16 mouse cellular contexts compared by ENCODE assay signal in the genomic region with DNA sequence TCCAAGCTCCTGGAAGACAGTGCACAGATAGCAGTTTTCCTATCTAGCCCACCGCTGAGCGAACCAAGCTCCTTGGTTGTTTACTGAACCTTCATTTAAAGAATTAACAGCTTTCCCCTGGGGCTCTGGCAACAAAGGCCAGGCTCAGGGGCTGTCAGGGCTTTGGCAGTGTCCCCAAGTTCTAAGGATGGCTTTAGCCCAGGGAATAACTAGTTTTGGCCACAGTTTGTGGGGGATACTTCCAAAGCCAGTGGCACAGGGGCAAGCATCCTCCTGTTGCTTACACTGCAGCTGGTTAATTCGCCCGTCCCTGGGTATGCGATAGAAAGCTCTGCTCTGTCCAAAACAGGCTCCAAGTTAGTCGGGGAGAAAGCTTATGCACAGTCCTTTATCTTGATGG. TPM values are rescaled to one million over a fixed set of nuclear protein-coding genes. Genes with fewer than 3 reads are reported as not detected.
DNase-seq lines count a peak whose midpoint lies in the region; ATAC-seq and TF ChIP-seq lines count a peak whose summit lies in the region.
"Had no signal": no experiment of that assay in that cellular context is flagged by ENCODE, and none has a peak within 500 bp of the region (broad histone marks: within the 10 kb centered on the region; RNA-seq: fewer than 3 reads in every experiment).

No protein-coding gene starts in this region.

- no peak for DNase-seq in lung, postnatal 25 days (ENCODE audit: low spot score)
- DNase-seq in embryonic facial prominence, embryonic 10.5 days (ENCODE audit: low spot score), result peak; percentile 13
- DNase-seq in right cerebral cortex, adult 18-20 months, result no peak
- DNase-seq in thymus, postnatal 0 days (ENCODE audit: low spot score), result no peak
- no peak for DNase-seq in liver, postnatal 0 days
- DNase-seq: adrenal gland, postnatal 25 days; gastrocnemius, adult 2 months; liver; lung, adult 2 months; thymus, postnatal 4 days had no signal

- H3K9ac ChIP-seq in lung, embryonic 15.5 days, result no peak overlapping the region
- H3K9ac ChIP-seq in forebrain, embryonic 13.5 days, result no peak overlapping the region
- no peak overlapping the region for H3K9ac ChIP-seq in midbrain, embryonic 12.5 days (replicated peaks)
- H3K9ac ChIP-seq in liver, postnatal 0 days (replicated peaks), result no peak overlapping the region

- peaks cover 43% of the 10 kb centered on the region for H3K4me1 ChIP-seq in lung, embryonic 15.5 days
- peaks cover 65% of the 10 kb centered on the region for H3K4me1 ChIP-seq in embryonic facial prominence, embryonic 10.5 days
- H3K4me1 ChIP-seq in forebrain, embryonic 13.5 days, result peaks cover 48% of the 10 kb centered on the region
- peaks cover 46% of the 10 kb centered on the region for H3K4me1 ChIP-seq in midbrain, embryonic 12.5 days
- H3K4me1 ChIP-seq in liver, postnatal 0 days (ENCODE audit: insufficient read depth), result peaks cover 19% of the 10 kb centered on the region

- WGBS in lung, embryonic 15.5 days, result 20% methylated on average over 6 of the region's 6 CpGs
- 6% methylated on average over 6 of the region's 6 CpGs for WGBS in embryonic facial prominence, embryonic 10.5 days
- 3% methylated on average over 6 of the region's 6 CpGs for WGBS in forebrain, embryonic 13.5 days
- 9% methylated on average over 6 of the region's 6 CpGs for WGBS in midbrain, embryonic 12.5 days
- WGBS in liver, postnatal 0 days (ENCODE audit: insufficient replicate concordance), result 40% methylated on average over 6 of the region's 6 CpGs

- TF ChIP-seq CTCF in liver, postnatal 0 days (IDR thresholded peaks at IDR 0.05; ENCODE audit: low read depth), result no peak

- H3K27me3 ChIP-seq in lung, embryonic 15.5 days, result no peaks in the 10 kb centered on the region
- peaks cover 59% of the 10 kb centered on the region for H3K27me3 ChIP-seq in embryonic facial prominence, embryonic 10.5 days (replicated peaks; ENCODE audit: low read depth, poor library complexity, severe bottlenecking)
- H3K27me3 ChIP-seq in forebrain, embryonic 13.5 days, result peaks cover 7% of the 10 kb centered on the region; the same call in 1 of the 2 replicates
- no peaks in the 10 kb centered on the region for H3K27me3 ChIP-seq in midbrain, embryonic 12.5 days
- peaks cover 38% of the 10 kb centered on the region for H3K27me3 ChIP-seq in liver, postnatal 0 days (ENCODE audit: insufficient read depth, low read length)

- no peaks in the 10 kb centered on the region for H3K9me3 ChIP-seq in lung, embryonic 15.5 days
- H3K9me3 ChIP-seq in embryonic facial prominence, embryonic 10.5 days, result no peaks in the 10 kb centered on the region
- no peaks in the 10 kb centered on the region for H3K9me3 ChIP-seq in forebrain, embryonic 13.5 days (replicated peaks)
- no peaks in the 10 kb centered on the region for H3K9me3 ChIP-seq in midbrain, embryonic 12.5 days
- H3K9me3 ChIP-seq in liver, postnatal 0 days (ENCODE audit: low read length), result no peaks in the 10 kb centered on the region

- H3K4me3 ChIP-seq in lung, embryonic 15.5 days, result no peak overlapping the region
- H3K4me3 ChIP-seq in embryonic facial prominence, embryonic 10.5 days, result no peak overlapping the region
- H3K4me3 ChIP-seq in forebrain, embryonic 13.5 days, result no peak overlapping the region
- H3K4me3 ChIP-seq in midbrain, embryonic 12.5 days, result no peak overlapping the region
- H3K4me3 ChIP-seq in liver, postnatal 0 days (ENCODE audit: low read depth, low read length), result no peak overlapping the region
- H3K4me3 ChIP-seq: gastrocnemius, adult 2 months had no signal

- peak overlapping the region; percentile 27; the same call in 1 of the 2 replicates for H3K4me2 ChIP-seq in lung, embryonic 15.5 days
- H3K4me2 ChIP-seq in forebrain, embryonic 13.5 days, result peak overlapping the region; percentile 34
- 0 out of 2 replicates have a peak overlapping the region, but pooled peaks have one; percentile 74 for H3K4me2 ChIP-seq in midbrain, embryonic 12.5 days (replicated peaks)
- no peak overlapping the region for H3K4me2 ChIP-seq in liver, postnatal 0 days (ENCODE audit: low read depth, low read length)

- peak overlapping the region; percentile 15; the same call in 1 of the 2 replicates for H3K27ac ChIP-seq in lung, embryonic 15.5 days
- peak overlapping the region; percentile 51 for H3K27ac ChIP-seq in embryonic facial prominence, embryonic 10.5 days (replicated peaks)
- H3K27ac ChIP-seq in forebrain, embryonic 13.5 days, result peak overlapping the region; percentile 32; the same call in 1 of the 2 replicates
- peak overlapping the region; percentile 88; the same call in 1 of the 2 replicates for H3K27ac ChIP-seq in midbrain, embryonic 12.5 days (replicated peaks)
- H3K27ac ChIP-seq in liver, postnatal 0 days (ENCODE audit: low read depth), result no peak overlapping the region
- H3K27ac ChIP-seq: gastrocnemius, adult 2 months; kidney, postnatal 0 days had no signal

- no peak for TF ChIP-seq EP300 in liver, postnatal 0 days (IDR thresholded peaks at IDR 0.05; ENCODE audit: low read depth)

- H3K36me3 ChIP-seq in lung, embryonic 15.5 days, result no peaks in the 10 kb centered on the region
- no peaks in the 10 kb centered on the region for H3K36me3 ChIP-seq in embryonic facial prominence, embryonic 10.5 days (replicated peaks)
- H3K36me3 ChIP-seq in forebrain, embryonic 13.5 days (ENCODE audit: poor library complexity, severe bottlenecking), result no peaks in the 10 kb centered on the region
- H3K36me3 ChIP-seq in midbrain, embryonic 12.5 days, result no peaks in the 10 kb centered on the region
- no peaks in the 10 kb centered on the region for H3K36me3 ChIP-seq in liver, postnatal 0 days (replicated peaks; ENCODE audit: insufficient read depth, low read length)

- no peak for ATAC-seq in lung, embryonic 15.5 days (ENCODE audit: borderline replicate concordance, extremely low read depth, low FRiP score, low TSS enrichment)
- no peak for ATAC-seq in forebrain, embryonic 13.5 days
- ATAC-seq in midbrain, embryonic 12.5 days (ENCODE audit: low FRiP score, low read depth), result no peak
- ATAC-seq in liver, postnatal 0 days, result no peak
- ATAC-seq: CD4-positive, CD25-positive, alpha-beta regulatory T cell, adult 4 months; intestine, postnatal 0 days had no signal

RNA-seq across cellular contexts. Expression of gene Cxcr4, which starts 3.4 kb away (rescaled TPM):
- polyA plus RNA-seq in lung, embryonic 15.5 days (2015; fragmentation: Nextera tagmentation; extraction: Ambion mirVana), result 8.1 and 9.3 TPM in 2 replicates
- polyA plus RNA-seq in embryonic facial prominence, embryonic 10.5 days (2016; fragmentation: Nextera tagmentation; extraction: Ambion mirVana), result 4.8 and 6.0 TPM in 2 replicates
- 5.8 and 9.1 TPM in 2 replicates for polyA plus RNA-seq in forebrain, embryonic 13.5 days (2015; fragmentation: Nextera tagmentation; extraction: Ambion mirVana)
- 18.9 and 19.4 TPM in 2 replicates for polyA plus RNA-seq in midbrain, embryonic 12.5 days (2016; fragmentation: Nextera tagmentation; extraction: Ambion mirVana)
- 47.1 and 49.8 TPM in 2 replicates for polyA plus RNA-seq in thymus, postnatal 0 days (2015; fragmentation: Nextera tagmentation; extraction: Ambion mirVana)
- polyA plus RNA-seq in liver, postnatal 0 days (2015; fragmentation: Nextera tagmentation; extraction: Ambion mirVana), result 4.3 and 5.5 TPM in 2 replicates
